Mouse (Mus musculus): Measurements from ENCODE around the gene 4930550C14Rik. TPM values are rescaled to one million over a fixed set of nuclear protein-coding genes. Genes with fewer than 3 reads are reported as not detected.
A peak's percentile ranks its signal among the peaks of the same experiment; 100 is the strongest.

4930550C14Rik gene
- total RNA-seq, 1 experiment from 2014 or later, result not detected

- no peak for ATAC-seq (replicated peaks; ENCODE audit: low read depth, poor library complexity, severe bottlenecking)
Measured at GRCm38 (mm10) chr9:53402991-53403390, 866 bp downstream of the 4930550C14Rik start.

- no peak for ATAC-seq (replicated peaks; ENCODE audit: low read depth, poor library complexity, severe bottlenecking)
Measured at GRCm38 (mm10) chr9:53404050-53404752, 2.1 kb downstream of the 4930550C14Rik start.

GRCm38 (mm10) chr9:53404753-53405722 lies 2.9 kb downstream of the 4930550C14Rik start:
- ATAC-seq (replicated peaks; ENCODE audit: low read depth, poor library complexity, severe bottlenecking), result peak; percentile 97

GRCm38 (mm10) chr9:53408548-53408947 lies 6.4 kb downstream of the 4930550C14Rik start:
- ATAC-seq (replicated peaks; ENCODE audit: low read depth, poor library complexity, severe bottlenecking), result no peak

GRCm38 (mm10) chr9:53408953-53409361 lies 6.8 kb downstream of the 4930550C14Rik start:
- ATAC-seq (replicated peaks; ENCODE audit: low read depth, poor library complexity, severe bottlenecking), result no peak

- no peak for ATAC-seq (replicated peaks; ENCODE audit: low read depth, poor library complexity, severe bottlenecking)
Measured at GRCm38 (mm10) chr9:53409427-53409826, 7.3 kb downstream of the 4930550C14Rik start.

- peak; percentile 99 for ATAC-seq (replicated peaks; ENCODE audit: low read depth, poor library complexity, severe bottlenecking)
Measured at GRCm38 (mm10) chr9:53422133-53422896, 20.2 kb downstream of the 4930550C14Rik start.

- ATAC-seq (replicated peaks; ENCODE audit: low read depth, poor library complexity, severe bottlenecking), result no peak
Measured at GRCm38 (mm10) chr9:53426726-53427125, 24.6 kb downstream of the 4930550C14Rik start.

GRCm38 (mm10) chr9:53427638-53428037 lies 25.5 kb downstream of the 4930550C14Rik start:
- no peak for ATAC-seq (replicated peaks; ENCODE audit: low read depth, poor library complexity, severe bottlenecking)

GRCm38 (mm10) chr9:53435830-53436570 lies 33.9 kb downstream of the 4930550C14Rik start:
- peak; percentile 52 for ATAC-seq (replicated peaks; ENCODE audit: low read depth, poor library complexity, severe bottlenecking)

- no peak for ATAC-seq (replicated peaks; ENCODE audit: low read depth, poor library complexity, severe bottlenecking)
Measured at GRCm38 (mm10) chr9:53450609-53451008, 48.5 kb downstream of the 4930550C14Rik start.

GRCm38 (mm10) chr9:53452038-53452437 lies 49.9 kb downstream of the 4930550C14Rik start:
- no peak for ATAC-seq (replicated peaks; ENCODE audit: low read depth, poor library complexity, severe bottlenecking)

- no peak for ATAC-seq (replicated peaks; ENCODE audit: low read depth, poor library complexity, severe bottlenecking)
Measured at GRCm38 (mm10) chr9:53472806-53473518, 70.8 kb downstream of the 4930550C14Rik start.

Other genes starting within 250 kb of the 4930550C14Rik start
- 83.3 and 86.2 TPM in 2 replicates for gene Ddx10, start 154.3 kb upstream of the 4930550C14Rik start, total RNA-seq (2017)
- gene Exph5, start 100.7 kb upstream of the 4930550C14Rik start, total RNA-seq (2017), result not detected in 2 replicates
- 7.6 and 8.7 TPM in 2 replicates for gene Kdelc2, start 18.3 kb upstream of the 4930550C14Rik start, total RNA-seq (2017)
- gene Atm, start 134.4 kb downstream of the 4930550C14Rik start, total RNA-seq (2017), result 61.0 and 65.6 TPM in 2 replicates
- gene Npat, start 134.7 kb downstream of the 4930550C14Rik start, total RNA-seq (2017), result 32.5 and 34.6 TPM in 2 replicates
- 56.3 and 62.3 TPM in 2 replicates for gene Acat1, start 208.1 kb downstream of the 4930550C14Rik start, total RNA-seq (2017)